Comparison of ENCODE assay signal across 8 mouse cellular contexts in genomic region chr6:112362349-112362958, GRCm38 (mm10). TPM values are rescaled to one million over a fixed set of nuclear protein-coding genes. Genes with fewer than 3 reads are reported as not detected.
DNase-seq lines count a peak whose midpoint lies in the region; ATAC-seq and TF ChIP-seq lines count a peak whose summit lies in the region.

No protein-coding gene starts in this region.

- no peak overlapping the region for H3K4me2 ChIP-seq in embryonic facial prominence, embryonic 12.5 days (replicated peaks)
- no peak overlapping the region for H3K4me2 ChIP-seq in lung, embryonic 16.5 days (ENCODE audit: low read depth, low read length)

- TF ChIP-seq POLR2A in ES-Bruce4 (IDR thresholded peaks at IDR 0.05; ENCODE audit: insufficient read depth, low read length) = no peak

- no peaks in the 10 kb centered on the region for H3K36me3 ChIP-seq in ES-Bruce4 (ENCODE audit: control insufficient read depth, insufficient read depth, low read length, poor library complexity, severe bottlenecking)
- no peaks in the 10 kb centered on the region for H3K36me3 ChIP-seq in embryonic facial prominence, embryonic 12.5 days
- no peaks in the 10 kb centered on the region for H3K36me3 ChIP-seq in lung, embryonic 16.5 days (ENCODE audit: control insufficient read depth, insufficient read depth, low read length)

- peak; percentile 74 for DNase-seq in adrenal gland, postnatal 25 days
- peak; percentile 75 for DNase-seq in layer of hippocampus, adult 11-12 months (ENCODE audit: low spot score)
- peak; percentile 79 for DNase-seq in retina, embryonic 14.5 days (ENCODE audit: low spot score)

- no peak overlapping the region for H3K4me3 ChIP-seq in ES-Bruce4 (ENCODE audit: low read depth, low read length)
- no peak overlapping the region for H3K4me3 ChIP-seq in embryonic facial prominence, embryonic 12.5 days
- H3K4me3 ChIP-seq in lung, embryonic 16.5 days (ENCODE audit: low read length) = no peak overlapping the region

- peak; percentile 76 for TF ChIP-seq CTCF in ES-Bruce4 (IDR thresholded peaks at IDR 0.05; ENCODE audit: low read depth, low read length)

- no peak for TF ChIP-seq EP300 in ES-Bruce4 (IDR thresholded peaks at IDR 0.05; ENCODE audit: insufficient read depth, low read depth, low read length)

- H3K9ac ChIP-seq in ES-Bruce4 (ENCODE audit: low read depth, poor library complexity, severe bottlenecking) = no peak overlapping the region
- no peak overlapping the region for H3K9ac ChIP-seq in embryonic facial prominence, embryonic 12.5 days
- no peak overlapping the region for H3K9ac ChIP-seq in lung, embryonic 16.5 days (ENCODE audit: low read length)

- H3K9me3 ChIP-seq in ES-Bruce4 (replicated peaks; ENCODE audit: control insufficient read depth, insufficient read depth, low read length, poor library complexity, severe bottlenecking) = no peaks in the 10 kb centered on the region
- H3K9me3 ChIP-seq in embryonic facial prominence, embryonic 12.5 days = no peaks in the 10 kb centered on the region
- H3K9me3 ChIP-seq in lung, embryonic 16.5 days (ENCODE audit: control insufficient read depth, low read length) = no peaks in the 10 kb centered on the region

- ATAC-seq in embryonic facial prominence, embryonic 12.5 days (ENCODE audit: insufficient number of reproducible peaks, insufficient read depth, low FRiP score, low TSS enrichment) = peak; percentile 45; the same call in 1 of the 2 replicates
- peak; percentile 73 to 78 for ATAC-seq in hematopoietic stem cell, adult 5-6 weeks (replicated peaks in 1 of 2; ENCODE audit: insufficient read depth in 1 of 2, low FRiP score in 2 of 2, low TSS enrichment in 1 of 2, low read depth in 1 of 2, poor library complexity in 2 of 2, severe bottlenecking in 2 of 2)
- ATAC-seq in lung, embryonic 16.5 days (ENCODE audit: low read depth) = peak; percentile 57; the same call in 1 of the 2 replicates
- no peak for ATAC-seq in CD4-positive, CD25-positive, alpha-beta regulatory T cell, adult 4 months

- no peak overlapping the region for H3K27ac ChIP-seq in ES-Bruce4 (ENCODE audit: insufficient read depth, low read length)
- no peak overlapping the region for H3K27ac ChIP-seq in embryonic facial prominence, embryonic 12.5 days
- H3K27ac ChIP-seq in lung, embryonic 16.5 days (ENCODE audit: low read length) = no peak overlapping the region

- 42% methylated on average over 6 of the region's 6 CpGs for WGBS in embryonic facial prominence, embryonic 12.5 days
- 29% methylated on average over 6 of the region's 6 CpGs for WGBS in lung, embryonic 16.5 days

- H3K4me1 ChIP-seq in ES-Bruce4 (ENCODE audit: control insufficient read depth, insufficient read depth, low read length) = no peaks in the 10 kb centered on the region
- H3K4me1 ChIP-seq in embryonic facial prominence, embryonic 12.5 days = no peaks in the 10 kb centered on the region
- no peaks in the 10 kb centered on the region for H3K4me1 ChIP-seq in lung, embryonic 16.5 days (replicated peaks; ENCODE audit: control insufficient read depth, insufficient read depth, low read length)

- H3K27me3 ChIP-seq in ES-Bruce4 (ENCODE audit: control insufficient read depth, insufficient read depth, low read length, poor library complexity, severe bottlenecking) = no peaks in the 10 kb centered on the region
- no peaks in the 10 kb centered on the region for H3K27me3 ChIP-seq in embryonic facial prominence, embryonic 12.5 days
- H3K27me3 ChIP-seq in lung, embryonic 16.5 days (ENCODE audit: control insufficient read depth, insufficient read depth, low read depth, low read length) = no peaks in the 10 kb centered on the region

RNA-seq across cellular contexts. Expression of gene Ssu2, which starts 25.4 kb away (rescaled TPM):
- not detected in 2 replicates for polyA plus RNA-seq in ES-Bruce4 (2011; ENCODE audit: insufficient read depth, insufficient read length, low read depth, missing spikeins)
- 33.7 and 44.9 TPM in 2 replicates for total RNA-seq in adrenal gland, postnatal 25 days (2021)
- 1.5 and 2.6 TPM in 2 replicates for polyA plus RNA-seq in embryonic facial prominence, embryonic 12.5 days (2016; fragmentation: Nextera tagmentation; extraction: Ambion mirVana)
- not detected in 2 replicates for total RNA-seq in hematopoietic stem cell, adult 5-6 weeks (2017)
- 4.8 and 5.5 TPM in 2 replicates for polyA plus RNA-seq in lung, embryonic 16.5 days (2015; fragmentation: Nextera tagmentation; extraction: Ambion mirVana)
- polyA plus RNA-seq in CD4-positive, CD25-positive, alpha-beta regulatory T cell, adult 4 months (2017; shearing (Covaris generic)) = not detected
